Mouse (Mus musculus) bone marrow, adult 2 months (tissue): ENCODE measurements around the gene Fermt3. TPM values are rescaled to one million over a fixed set of nuclear protein-coding genes. Genes with fewer than 3 reads are reported as not detected.

Experiments
- H3K27ac ChIP-seq: fragments of 200-500 bp; 2 replicates; pipeline ENCODE4 v1.5.1; 2012; ENCODE audit warnings: low read depth, mild to moderate bottlenecking, control low read depth, inconsistent platforms, low read length; ENCODE audit not compliant: control insufficient read depth, poor library complexity, insufficient read depth
- H3K4me1 ChIP-seq: fragments of 200-500 bp; 2 replicates; pipeline ENCODE4 v1.6.1; 2011; ENCODE audit warnings: low read length; ENCODE audit not compliant: control insufficient read depth, insufficient read depth
- H3K4me3 ChIP-seq: fragments of 200-500 bp; replicated peaks from 2 replicates; pipeline ENCODE3; 2011; ENCODE audit warnings: mild to moderate bottlenecking, low read depth, low read length, control low read depth; ENCODE audit not compliant: control insufficient read depth
- CTCF ChIP-seq: fragments of 200-500 bp; IDR thresholded peaks from 2 replicates; pipeline ENCODE4 v1.5.1; 2011; ENCODE audit warnings: low read length, control low read depth; ENCODE audit not compliant: control insufficient read depth, insufficient read depth
- POLR2A ChIP-seq: fragments of 200-500 bp; IDR thresholded peaks from 2 replicates; pipeline ENCODE4 v1.6.1; 2011; ENCODE audit warnings: low read depth, mild to moderate bottlenecking, control low read depth, low read length, borderline replicate concordance; ENCODE audit not compliant: control insufficient read depth
- WGBS: fragments of 180-500 bp; shearing (Covaris S2); methylation state at CpG from one replicate; pipeline ENCODE4 v1.1.7; 2018; 5-methylcytosine and 5-hydroxymethylcytosine counted together
- polyA plus RNA-seq: library from polyadenylated mRNA; stranded (reverse); fragments of >200 nt; gene quantifications from 2 replicates; pipeline ENCODE4 v1.2.4, GENCODE M21; 2011; ENCODE audit warnings: low replicate concordance; ENCODE audit not compliant: missing spikeins, insufficient read depth, insufficient read length

Gene Fermt3
- polyA plus RNA-seq = 149 and 202 TPM in 2 replicates

DNA sequence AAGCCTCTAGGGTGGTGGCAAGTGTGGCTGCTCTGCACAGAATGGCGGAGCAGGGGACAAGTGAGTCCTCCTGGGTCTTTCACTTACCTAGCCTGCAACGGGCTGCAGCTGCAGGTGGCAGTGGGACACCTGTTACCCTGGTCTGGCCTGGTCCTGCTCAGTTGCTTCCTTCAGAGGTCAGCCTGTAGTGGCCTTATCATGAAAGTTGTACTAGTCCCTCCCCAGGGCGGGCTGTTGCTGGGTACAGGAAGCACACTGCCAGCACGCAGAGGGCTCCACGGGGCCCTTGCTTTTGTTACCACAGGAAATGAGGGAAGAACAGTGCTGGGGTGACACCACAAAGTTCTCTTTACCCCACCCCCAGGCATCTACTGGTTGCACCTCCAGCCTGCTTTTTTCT lies at the start of gene Fermt3:
Gene Fermt3 (minus strand): TSS at position 279 of the 400 bp plus-strand sequence.
- Histone ChIP-seq H3K4me1 (peaks cover 3% of the 10 kb centered on the region; the same call in 1 of the 2 replicates), H3K4me3 (peak within 1 kb of the TSS; percentile 79), H3K27ac (peak within 1 kb of the TSS; percentile 94)
- peak; percentile 78 for TF ChIP-seq POLR2A
- TF ChIP-seq CTCF = peak; percentile 13; the same call in 1 of the 2 replicates
- under 1% methylated on average over 5 of the region's 5 CpGs for WGBS

DNA sequence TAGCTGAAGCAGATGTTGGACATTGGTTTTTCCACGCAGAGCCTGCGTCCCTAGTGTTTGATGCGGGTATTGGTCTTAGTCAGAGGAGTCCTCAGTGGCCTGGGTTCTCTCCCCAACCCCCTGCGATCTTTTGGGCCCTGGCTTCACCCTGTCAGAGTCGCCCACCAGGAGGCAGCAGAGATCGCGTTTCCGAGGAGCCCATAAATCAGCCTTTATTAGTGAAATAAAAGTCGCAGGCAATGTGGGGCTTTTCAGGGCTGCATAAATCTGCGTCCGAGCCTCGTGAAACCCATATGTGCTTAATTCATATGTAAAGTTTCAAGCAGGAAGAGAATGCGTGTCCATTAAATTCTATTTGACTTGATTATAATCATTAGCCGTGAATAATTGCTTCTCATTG lies 48.9 kb upstream of the Fermt3 start:
- Histone ChIP-seq H3K4me3 (no peak overlapping the region), H3K4me1 (peaks cover 4% of the 10 kb centered on the region; the same call in 1 of the 2 replicates), H3K27ac (no peak overlapping the region)
- 7% methylated on average over 14 of the region's 14 CpGs for WGBS
- TF ChIP-seq CTCF (peak; percentile 87), POLR2A (no peak)

DNA sequence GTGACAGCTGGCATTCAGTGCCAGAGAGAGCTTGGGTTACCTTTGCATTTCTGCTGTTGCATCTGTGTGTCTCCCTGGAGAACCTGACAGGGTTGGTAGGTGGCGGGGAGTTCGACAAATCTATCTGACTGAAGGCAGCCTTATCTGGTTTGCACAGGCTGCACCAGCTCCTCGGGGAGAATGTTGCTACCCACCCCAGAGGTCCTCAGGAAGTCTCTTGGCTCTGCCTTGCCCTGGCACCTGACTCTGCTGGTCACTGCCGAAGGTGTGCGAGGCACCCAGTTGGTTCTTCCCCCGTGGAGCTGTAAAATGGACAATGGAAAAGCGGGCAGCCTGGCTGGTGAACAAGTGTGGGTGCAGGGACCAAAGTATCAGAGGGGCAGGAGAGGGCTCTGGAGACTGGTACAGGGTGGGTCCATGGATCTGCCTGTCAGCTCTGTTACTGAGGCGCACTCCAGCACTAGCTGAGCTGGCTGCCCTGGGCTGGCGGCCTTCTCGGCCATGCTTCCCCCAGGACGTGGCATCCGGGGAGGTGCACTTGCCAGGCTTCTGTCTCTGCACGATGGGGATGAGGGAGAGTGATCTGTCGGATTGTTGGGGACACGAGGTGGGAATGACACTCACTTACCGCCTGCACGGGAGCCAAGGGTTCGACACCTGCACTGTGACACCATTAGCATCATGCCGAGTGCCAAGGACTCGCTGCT lies 48.2 kb upstream of the Fermt3 start:
- Histone ChIP-seq H3K4me3 (no peak overlapping the region), H3K4me1 (peaks cover 4% of the 10 kb centered on the region; the same call in 1 of the 2 replicates), H3K27ac (no peak overlapping the region)
- no peak for TF ChIP-seq CTCF
- 51% methylated on average over 20 of the region's 20 CpGs for WGBS

DNA sequence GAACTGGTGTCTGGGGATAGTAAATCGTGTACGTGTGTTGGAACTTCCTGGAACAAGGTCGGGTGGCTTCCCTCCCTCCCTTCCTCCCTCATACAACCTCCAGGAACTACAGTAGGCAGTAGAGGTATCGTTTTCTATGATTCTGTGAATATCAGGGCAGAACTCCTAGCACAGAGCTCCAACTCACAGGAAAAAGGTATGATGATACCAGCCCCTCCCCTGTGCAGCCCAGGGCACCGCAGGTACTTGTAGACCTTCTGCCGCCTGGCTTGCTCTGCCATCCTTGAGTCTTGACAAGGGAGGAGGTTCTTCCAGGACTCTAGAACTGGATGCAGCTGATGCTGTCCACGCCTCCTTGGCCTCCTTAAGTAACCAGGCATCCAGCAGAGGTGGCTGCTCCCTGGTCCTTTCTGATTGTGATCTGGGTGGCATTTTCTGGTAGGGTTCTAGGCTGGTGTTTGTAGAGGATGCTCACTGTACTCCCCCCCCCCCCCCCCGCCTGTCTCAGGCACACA lies 47.6 kb upstream of the Fermt3 start:
- Histone ChIP-seq H3K4me3 (no peak overlapping the region), H3K4me1 (peaks cover 4% of the 10 kb centered on the region; the same call in 1 of the 2 replicates), H3K27ac (no peak overlapping the region; the same call in 1 of the 2 replicates)
- TF ChIP-seq POLR2A (no peak), CTCF (no peak)
- 27% methylated on average over 8 of the region's 8 CpGs for WGBS

DNA sequence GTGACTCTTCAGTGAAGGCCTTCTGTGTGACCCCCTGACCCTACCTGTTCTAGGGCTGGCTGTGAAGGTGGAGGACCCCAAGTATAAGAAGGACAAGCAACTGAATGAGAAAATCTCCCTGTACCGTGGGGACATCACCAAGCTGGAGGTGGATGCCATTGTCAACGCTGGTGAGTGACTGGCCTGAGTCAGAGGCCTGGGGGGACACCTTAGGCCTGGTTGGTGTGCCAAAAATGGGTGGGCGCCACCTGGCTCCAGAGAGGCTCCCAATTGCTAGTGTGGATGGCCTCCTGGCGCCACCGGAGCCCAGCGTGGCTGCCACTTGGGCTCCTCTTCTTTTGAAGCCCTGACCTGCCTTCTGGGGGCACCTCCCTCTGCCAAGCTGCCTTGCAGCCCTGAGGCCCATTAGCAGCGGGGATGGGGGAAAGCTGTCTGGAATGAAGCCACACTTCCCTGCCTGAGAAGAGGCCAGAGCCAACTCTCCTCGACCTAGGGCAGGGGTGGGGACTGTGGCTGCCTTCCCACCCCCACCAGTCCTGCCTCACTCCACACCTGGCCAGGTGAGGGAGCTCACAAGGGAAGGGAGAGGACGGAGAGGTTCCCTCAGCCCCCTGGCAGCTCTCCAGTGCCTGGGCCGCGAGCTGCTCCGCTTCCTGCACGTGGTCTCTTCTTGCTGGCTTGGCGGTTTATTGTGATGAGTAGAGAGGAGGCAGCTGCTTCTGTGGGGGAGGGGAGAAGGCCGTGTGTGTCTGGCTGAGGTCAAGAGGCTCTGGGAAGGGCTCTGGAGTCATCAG lies 47.0 kb upstream of the Fermt3 start:
- no peak overlapping the region for H3K4me3 ChIP-seq
- 31% methylated on average over 15 of the region's 15 CpGs for WGBS
- H3K27ac ChIP-seq = no peak overlapping the region; the same call in 1 of the 2 replicates
- TF ChIP-seq CTCF = no peak
- no peak for TF ChIP-seq POLR2A
- H3K4me1 ChIP-seq = peaks cover 4% of the 10 kb centered on the region; the same call in 1 of the 2 replicates

DNA sequence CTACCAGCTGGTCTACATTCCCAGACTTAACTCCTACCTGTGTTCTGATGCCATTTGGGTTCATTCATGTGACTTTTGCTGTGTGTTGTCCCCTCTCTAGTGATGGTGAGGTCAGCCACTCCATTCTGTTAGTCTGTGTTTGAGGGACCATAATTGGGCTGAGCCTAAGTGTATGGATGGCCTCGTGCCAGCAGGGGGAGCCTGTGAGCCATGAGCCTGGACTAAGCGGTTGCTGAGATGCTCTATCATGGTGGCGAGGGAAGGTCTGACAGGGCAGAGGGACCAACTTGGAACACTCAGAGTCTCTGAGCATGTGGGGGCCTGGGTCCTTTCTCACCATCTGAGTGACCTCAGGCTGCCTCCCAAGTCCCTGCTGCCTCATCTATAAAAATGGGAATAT lies 45.3 kb upstream of the Fermt3 start:
- WGBS = 3% methylated on average over 3 of the region's 3 CpGs
- Histone ChIP-seq H3K4me3 (no peak overlapping the region), H3K4me1 (peaks cover 4% of the 10 kb centered on the region; the same call in 1 of the 2 replicates), H3K27ac (no peak overlapping the region)
- TF ChIP-seq CTCF = peak; percentile 100
- TF ChIP-seq POLR2A = no peak

DNA sequence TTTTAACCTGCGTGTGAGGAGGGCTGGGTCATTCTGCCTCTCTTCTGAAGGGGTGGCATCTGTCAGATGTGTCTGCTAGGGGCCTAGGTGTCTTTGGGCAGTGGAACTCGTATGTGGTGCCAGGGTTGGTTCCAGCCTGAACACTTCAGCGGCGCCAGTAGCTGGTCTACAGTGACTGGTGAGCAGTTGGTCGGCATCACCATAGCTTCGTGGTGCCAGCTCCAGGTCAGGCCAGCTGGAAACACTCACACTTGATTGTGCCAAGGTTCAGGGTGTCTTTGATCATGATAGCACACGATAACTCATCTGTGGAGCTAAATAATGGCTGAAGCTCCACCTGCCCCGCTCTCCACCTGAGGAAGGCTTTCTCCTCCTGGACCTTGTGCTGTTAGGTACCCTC lies 43.6 kb upstream of the Fermt3 start:
- 87% methylated on average over 8 of the region's 8 CpGs for WGBS
- Histone ChIP-seq H3K4me1 (peaks cover 4% of the 10 kb centered on the region; the same call in 1 of the 2 replicates), H3K27ac (no peak overlapping the region), H3K4me3 (no peak overlapping the region)
- TF ChIP-seq POLR2A (no peak), CTCF (no peak)

DNA sequence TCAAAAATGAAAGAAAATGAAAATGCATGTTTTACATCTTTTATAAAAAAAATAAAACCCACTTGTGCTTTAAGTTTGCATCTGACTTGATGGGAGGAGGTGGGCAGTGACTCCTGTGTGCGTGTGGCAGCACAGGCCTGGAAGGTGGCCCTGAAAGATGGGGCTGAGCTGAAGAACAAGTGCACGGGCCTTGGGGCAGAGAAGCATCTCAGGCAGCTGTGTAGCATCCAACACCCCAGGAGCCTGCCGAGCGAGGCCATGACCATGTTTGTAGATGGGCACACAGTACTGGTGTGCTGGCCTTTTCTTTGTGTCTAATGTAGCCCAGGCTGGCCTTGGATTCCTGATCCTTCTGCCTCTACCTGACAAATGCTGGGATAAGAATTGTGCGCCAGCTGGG lies 42.8 kb upstream of the Fermt3 start:
- TF ChIP-seq POLR2A (no peak), CTCF (no peak)
- no peak overlapping the region for H3K27ac ChIP-seq
- 82% methylated on average over 5 of the region's 5 CpGs for WGBS

More for the DNA sequence above, 42.8 kb upstream of the Fermt3 start:
- Histone ChIP-seq H3K4me3 (no peak overlapping the region), H3K4me1 (peaks cover 6% of the 10 kb centered on the region)
